Mouse (Mus musculus) left cerebral cortex, adult 2 months (tissue): ENCODE measurements around the gene Plekhg3. TPM values are rescaled to one million over a fixed set of nuclear protein-coding genes. Genes with fewer than 3 reads are reported as not detected.

Source experiments
- DNase-seq, 2 experiments: peaks; one replicate each; pipeline ENCODE4 v3.0.0; 2021 to 2022; ENCODE audit warnings: low spot score in 2 of 2, mixed read lengths in 1 of 2; ENCODE audit errors: extremely low spot score in 1 of 2
- H3K27ac ChIP-seq: fragments of 200-600 bp; 2 replicates; pipeline ENCODE4 v1.8.1; 2022
- H3K4me3 ChIP-seq: fragments of 200-600 bp; 2 replicates; pipeline ENCODE4 v1.8.1; 2022
- CTCF ChIP-seq: fragments of 200-600 bp; IDR thresholded peaks from 2 replicates; pipeline ENCODE4 v1.8.1; 2022; ENCODE audit warnings: antibody characterized with exemption, mild to moderate bottlenecking, moderate library complexity
- intact Hi-C: fragments of 180-260 bp; cut with DNase I; formaldehyde crosslinking; loops from one replicate; pipeline ENCODE4 v1.15.1; 2025
- total RNA-seq, 2 experiments: library from RNA; stranded (reverse); gene quantifications; 2 replicates each; pipeline ENCODE4 v1.2.3; 2021

Plekhg3 gene
- total RNA-seq, 2 experiments from 2014 or later: 15.0 to 15.2 TPM

DNA sequence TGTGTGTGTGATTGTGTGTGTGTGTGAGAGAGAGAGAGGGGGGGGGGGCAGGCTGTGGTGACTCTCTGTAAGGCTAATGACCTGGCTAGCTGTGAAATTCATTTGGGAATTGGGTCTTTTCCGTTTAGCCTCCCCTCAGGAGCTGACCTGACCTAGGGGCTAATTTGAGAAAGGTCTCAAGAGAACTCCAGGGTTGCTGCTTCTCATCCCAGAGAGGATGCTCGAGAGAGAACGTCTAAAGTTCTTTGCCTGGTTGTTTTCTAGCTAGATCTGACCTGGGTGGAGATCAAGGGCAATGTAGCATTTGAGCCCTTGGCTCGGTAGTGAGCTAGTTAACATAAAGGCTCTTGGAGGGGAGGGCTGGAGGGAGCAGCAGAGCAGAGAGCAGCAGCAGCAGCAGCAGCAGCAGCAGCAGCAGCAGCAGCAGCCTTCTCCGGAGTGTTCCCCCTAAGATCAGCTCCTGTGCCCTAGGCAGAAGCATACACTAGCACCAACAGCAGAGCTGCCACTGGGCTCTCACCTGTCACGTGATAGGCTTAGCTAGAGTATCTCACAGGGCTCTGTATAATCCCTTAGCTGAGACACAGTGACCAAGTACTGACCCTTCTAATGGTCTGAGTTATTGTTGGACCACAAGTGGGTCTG lies 26.2 kb downstream of the Plekhg3 start:
- intact Hi-C loops: no loop called here
- DNase-seq: no peak
- Histone ChIP-seq H3K4me3 (no peak overlapping the region), H3K27ac (no peak overlapping the region)
- no peak for TF ChIP-seq CTCF

DNA sequence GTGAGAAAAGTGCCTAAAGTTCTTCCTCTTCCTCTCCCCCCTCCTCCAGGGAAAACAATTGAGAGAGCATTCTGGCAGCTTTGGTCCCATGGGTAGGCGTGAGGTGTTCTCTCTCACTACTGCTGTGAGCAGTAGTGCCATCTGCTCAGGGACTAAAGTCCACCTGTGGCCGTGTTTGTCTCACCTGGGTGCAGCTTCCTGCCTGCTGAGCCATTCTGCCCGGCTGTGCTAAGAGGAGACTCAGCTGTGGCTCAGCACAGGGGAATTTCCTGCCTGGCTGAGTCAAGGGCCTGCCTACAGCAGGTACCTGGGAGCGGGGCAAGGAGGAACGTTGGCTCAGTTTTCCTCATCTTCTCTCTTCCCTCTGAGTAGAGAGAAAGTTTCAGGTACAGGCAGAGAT lies 27.5 kb downstream of the Plekhg3 start:
- no peak for TF ChIP-seq CTCF
- no peak for DNase-seq
- intact Hi-C loops: no loop called here

DNA sequence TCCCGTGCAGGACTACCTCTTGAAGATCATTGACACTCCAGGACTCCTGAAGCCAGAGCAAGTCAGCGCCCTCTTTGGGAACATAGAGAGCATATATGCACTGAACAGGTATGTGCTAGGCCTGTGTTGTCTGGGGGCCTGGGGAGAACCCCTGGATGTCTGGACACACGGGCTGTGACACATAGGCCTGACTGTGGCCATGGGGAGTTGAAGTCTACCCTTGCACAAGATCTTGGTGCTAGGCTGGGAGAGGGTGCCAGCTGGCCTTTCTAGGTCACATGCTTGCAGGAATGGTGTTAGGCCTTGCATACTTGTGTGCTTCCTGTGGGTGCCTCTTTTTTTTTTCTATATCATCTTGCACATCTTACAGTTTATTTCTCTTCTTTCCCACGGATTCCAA lies 31.5 kb downstream of the Plekhg3 start:
- DNase-seq: no peak
- Histone ChIP-seq H3K27ac (no peak overlapping the region), H3K4me3 (no peak overlapping the region)
- TF ChIP-seq CTCF: no peak
- intact Hi-C loops: no loop called here

More for the DNA sequence above, 27.5 kb downstream of the Plekhg3 start:
- Histone ChIP-seq H3K27ac (no peak overlapping the region), H3K4me3 (no peak overlapping the region)

DNA sequence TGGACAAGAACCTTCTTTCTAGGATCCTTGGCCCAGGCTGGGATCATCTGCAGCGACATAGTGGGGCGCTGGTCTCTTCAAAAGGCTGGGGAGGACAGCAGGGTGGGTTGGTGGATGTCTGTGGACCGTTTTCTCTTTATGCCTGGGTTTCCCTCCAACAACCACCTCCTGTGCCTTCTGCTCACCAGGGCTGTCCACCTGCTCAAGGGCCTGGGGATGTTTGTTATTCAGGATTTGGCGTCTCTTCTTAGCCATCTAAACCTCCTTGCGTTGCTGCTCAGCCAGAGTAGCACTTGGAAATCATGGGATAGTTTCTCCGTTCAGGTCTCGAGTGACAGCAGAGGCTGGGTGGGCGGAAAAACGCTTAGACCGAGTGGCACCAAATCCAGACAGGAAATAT lies 35.6 kb downstream of the Plekhg3 start:
- Histone ChIP-seq H3K4me3 (no peak overlapping the region), H3K27ac (no peak overlapping the region)
- intact Hi-C loops: no loop called here
- no peak for DNase-seq
- no peak for TF ChIP-seq CTCF

DNA sequence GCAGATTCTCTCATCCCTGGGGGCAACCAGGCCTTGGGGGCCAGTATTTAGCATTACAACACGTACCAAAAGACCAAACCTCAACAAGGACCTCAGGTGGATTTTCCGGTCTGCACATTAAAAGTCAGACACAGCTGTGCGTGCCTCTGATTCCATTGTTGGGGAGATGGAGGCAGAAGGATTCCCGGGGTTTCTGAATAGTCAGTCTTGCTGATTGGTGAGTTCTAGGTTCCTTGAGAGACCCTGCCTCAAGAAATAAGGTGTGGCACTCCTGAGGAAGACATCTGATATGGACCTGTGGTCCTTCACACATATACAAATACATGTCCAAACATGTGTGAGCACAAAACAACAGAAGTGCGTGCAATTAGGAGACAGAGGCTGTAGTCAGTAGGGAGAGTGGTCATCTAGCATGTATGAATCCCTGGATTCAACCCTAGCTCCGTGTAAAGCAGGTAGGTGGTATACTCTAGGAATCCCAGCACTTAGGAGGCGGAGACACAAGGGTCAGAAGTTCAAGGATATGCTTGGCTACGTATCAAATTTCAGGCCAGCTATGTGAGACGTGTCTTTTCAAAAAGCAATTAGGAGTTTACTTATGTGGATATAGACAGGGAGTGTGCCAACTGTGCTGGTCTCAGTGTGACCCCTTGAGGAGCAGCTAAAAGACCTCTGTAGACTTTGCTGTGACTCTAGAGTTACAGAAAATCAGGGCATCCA lies 39.7 kb downstream of the Plekhg3 start:
- no peak for DNase-seq
- no peak for TF ChIP-seq CTCF
- no peak overlapping the region for H3K27ac ChIP-seq
- intact Hi-C loops: no loop called here
- no peak overlapping the region for H3K4me3 ChIP-seq

DNA sequence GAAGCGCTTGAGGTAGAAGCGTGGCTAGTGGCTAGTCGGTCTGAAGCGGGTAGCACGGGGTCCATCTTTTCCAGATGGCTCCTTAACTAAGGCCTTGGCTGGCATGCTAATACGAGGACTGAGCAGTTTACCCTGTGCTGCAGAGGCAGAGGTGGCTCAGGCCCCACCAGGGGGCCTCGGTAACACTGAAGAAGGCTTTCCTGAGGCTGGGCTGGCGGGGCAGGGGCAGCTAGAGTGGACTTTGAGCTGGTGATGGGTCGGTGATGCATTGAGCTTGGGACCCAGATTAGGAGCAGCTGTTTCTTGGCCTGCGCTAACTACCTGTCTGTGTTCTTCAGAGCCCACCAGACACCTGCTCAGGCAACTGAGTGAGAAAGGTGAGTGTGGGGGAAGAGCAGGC lies 40.6 kb downstream of the Plekhg3 start:
- no peak overlapping the region for H3K27ac ChIP-seq
- TF ChIP-seq CTCF: no peak
- no peak overlapping the region for H3K4me3 ChIP-seq
- intact Hi-C loops: no loop called here
- no peak for DNase-seq

DNA sequence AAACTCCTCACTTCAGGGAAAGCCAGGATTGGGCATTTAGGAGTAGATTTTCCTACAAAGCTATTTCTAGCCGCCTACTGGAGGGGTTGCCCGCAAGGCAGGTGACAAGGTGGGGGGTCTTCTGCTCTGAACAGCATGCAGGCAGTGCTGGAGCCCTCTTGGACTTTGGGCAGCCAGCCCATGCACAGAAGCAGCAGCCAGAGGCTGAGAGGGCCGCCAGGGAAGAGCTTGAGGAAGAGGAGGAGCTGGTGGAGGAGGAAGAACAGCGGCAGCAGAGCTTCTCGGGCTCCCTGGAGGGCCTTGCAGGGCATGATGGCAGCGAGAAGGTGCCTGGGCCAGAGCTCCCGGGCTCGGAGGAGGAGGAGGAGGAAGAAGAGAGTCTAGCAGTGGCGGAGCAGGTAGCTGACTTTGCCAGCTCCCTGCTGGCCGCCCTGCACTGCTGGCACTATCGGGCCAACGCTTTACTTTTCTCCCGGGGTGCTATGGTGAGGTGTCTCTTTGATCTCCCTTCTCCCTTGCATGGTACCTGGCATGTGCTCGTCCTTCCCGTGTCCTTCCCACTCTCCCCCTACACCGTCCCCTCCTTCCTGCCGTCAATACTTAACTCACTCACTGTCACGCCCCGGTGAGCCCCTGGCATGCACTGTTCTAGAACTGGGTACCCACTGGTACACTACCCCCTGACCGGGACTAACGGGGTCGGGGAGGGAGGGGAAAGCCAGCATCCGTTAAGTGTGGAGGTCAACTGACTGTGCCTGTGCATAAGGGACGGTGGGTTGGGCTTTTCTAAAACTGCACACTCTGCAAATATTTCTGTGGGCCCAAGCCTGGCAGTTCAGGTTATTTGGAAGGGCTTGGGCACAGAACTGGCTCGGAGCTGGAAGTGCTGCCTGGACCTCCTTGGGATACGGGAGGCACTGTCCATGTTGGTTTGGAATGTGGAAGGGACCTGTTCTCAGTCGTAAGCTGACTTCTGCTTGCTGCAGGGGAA lies 41.9 kb downstream of the Plekhg3 start:
- intact Hi-C loops: no loop called here
- no peak for TF ChIP-seq CTCF
- DNase-seq: no peak
- Histone ChIP-seq H3K27ac (no peak overlapping the region), H3K4me3 (no peak overlapping the region)

DNA sequence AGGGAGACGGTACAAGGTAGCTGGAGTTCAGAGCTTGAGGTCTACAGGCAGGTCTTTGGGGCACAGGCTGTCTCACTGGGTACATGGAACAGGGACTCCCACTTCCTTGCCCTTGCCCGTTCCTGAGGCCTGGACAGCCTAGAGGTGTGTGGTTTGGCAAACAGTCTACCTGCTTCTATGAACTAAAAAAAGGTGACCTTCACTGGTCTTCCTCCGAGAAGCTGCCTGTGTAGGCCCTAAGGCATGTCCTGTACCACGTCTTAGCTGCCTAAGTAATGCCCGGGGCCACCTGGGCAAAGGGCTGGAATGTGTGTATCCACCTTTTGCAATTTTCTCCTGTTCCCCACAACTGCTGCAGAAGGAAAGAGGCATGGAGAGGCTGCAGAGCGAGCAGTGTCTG lies 42.7 kb downstream of the Plekhg3 start:
- intact Hi-C loops: no loop called here
- no peak for TF ChIP-seq CTCF
- Histone ChIP-seq H3K4me3 (no peak overlapping the region), H3K27ac (no peak overlapping the region)
- DNase-seq: no peak

DNA sequence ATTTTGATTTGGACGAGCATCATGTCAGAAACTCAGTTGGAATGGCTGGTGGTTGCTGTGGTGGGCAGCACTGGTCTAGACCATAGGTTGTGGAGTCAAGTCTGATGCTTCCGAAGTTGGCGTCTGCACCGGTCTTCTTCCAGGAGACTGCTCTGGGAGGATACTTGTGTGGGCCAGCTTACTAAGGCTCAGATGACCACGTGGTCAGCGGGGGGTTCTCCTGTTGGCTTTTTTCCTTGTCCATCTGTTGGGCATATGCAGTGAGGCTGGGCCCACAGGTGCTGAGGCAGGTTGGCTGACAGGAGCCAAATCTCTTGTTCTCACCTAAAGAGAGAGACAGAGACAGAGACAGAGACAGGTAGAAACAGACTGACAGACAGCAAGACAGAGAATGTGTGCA lies 44.1 kb downstream of the Plekhg3 start:
- intact Hi-C loops: no loop called here
- Histone ChIP-seq H3K4me3 (no peak overlapping the region), H3K27ac (no peak overlapping the region)
- DNase-seq: no peak
- no peak for TF ChIP-seq CTCF

DNA sequence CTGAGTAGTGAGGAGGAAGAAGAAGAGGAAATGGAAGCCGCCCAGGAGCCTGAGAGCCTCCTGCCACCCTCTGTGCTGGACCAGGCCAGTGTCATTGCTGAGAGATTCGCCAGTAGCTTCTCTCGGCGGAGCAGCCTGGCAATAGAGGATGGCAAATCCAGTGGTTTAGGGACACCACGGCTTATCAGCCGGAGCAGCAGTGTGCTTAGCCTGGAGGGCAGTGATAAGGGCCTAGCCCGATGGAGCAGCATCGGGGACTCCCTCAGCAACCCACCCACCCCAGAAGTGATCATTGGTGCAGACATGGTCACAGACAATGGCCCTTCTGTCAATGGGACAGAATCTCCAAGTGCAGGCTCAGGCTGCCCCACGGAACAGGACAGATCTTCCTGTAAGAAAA lies 45.4 kb downstream of the Plekhg3 start:
- intact Hi-C loops: no loop called here

DNA sequence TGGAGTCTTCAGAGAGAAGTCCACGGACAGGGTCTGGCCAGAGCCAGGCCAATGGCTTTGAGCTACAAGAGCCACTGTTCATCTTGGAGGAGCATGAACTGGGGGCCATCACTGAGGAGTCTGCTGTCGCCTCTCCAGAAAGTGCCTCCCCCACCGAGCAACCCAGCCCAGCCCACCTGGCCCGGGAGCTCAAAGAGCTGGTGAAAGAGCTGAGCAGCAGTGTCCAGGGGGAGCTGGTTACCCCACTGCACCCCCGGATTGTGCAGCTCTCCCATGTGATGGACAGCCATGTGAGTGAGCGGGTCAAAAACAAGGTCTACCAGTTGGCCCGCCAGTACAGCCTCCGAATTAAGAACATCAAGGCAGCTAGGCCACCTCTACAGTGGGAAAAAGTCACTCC lies 46.1 kb downstream of the Plekhg3 start:
- intact Hi-C loops: no loop called here
- H3K27ac ChIP-seq: no peak overlapping the region
- no peak for TF ChIP-seq CTCF
- no peak for DNase-seq
- no peak overlapping the region for H3K4me3 ChIP-seq

More for the DNA sequence above, 45.4 kb downstream of the Plekhg3 start:
- no peak for TF ChIP-seq CTCF
- no peak overlapping the region for H3K4me3 ChIP-seq
- DNase-seq: no peak
- no peak overlapping the region for H3K27ac ChIP-seq

DNA sequence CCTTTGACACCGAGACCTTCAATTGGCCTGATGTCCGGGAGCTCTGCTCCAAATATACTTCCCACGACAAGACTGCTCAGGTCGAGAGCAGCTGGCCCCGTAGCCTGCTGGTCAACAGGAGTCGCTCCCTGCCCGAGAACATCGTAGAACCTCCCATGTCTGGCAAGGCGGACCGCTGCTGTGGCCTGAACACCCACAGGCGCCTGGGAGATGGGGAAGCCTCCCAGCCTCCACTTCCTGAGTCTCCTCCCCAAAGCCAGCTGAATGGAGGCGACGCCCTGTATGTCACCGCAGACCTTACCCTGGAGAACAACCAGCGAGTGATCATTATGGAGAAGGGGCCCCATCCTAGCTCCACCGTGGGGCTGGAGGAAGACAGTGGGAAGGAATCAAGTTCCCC lies 47.2 kb downstream of the Plekhg3 start:
- H3K27ac ChIP-seq: no peak overlapping the region
- no peak overlapping the region for H3K4me3 ChIP-seq
- intact Hi-C loops: no loop called here
- no peak for DNase-seq
- TF ChIP-seq CTCF: no peak
